Mouse (Mus musculus) spleen, adult 2 months (tissue): ENCODE results near the gene Gna14.

Experiments
- CTCF ChIP-seq: fragments of 200-500 bp; IDR thresholded peaks from 2 replicates; pipeline ENCODE4 v1.5.1; 2011; ENCODE audit warnings: mild to moderate bottlenecking, inconsistent platforms; ENCODE audit not compliant: insufficient read depth, insufficient read length, insufficient replicate concordance; ENCODE audit errors: extremely low read depth
- POLR2A ChIP-seq: fragments of 200-500 bp; IDR thresholded peaks from 2 replicates; pipeline ENCODE4 v1.6.1; 2011; ENCODE audit warnings: low read depth, low read length, inconsistent platforms

DNA sequence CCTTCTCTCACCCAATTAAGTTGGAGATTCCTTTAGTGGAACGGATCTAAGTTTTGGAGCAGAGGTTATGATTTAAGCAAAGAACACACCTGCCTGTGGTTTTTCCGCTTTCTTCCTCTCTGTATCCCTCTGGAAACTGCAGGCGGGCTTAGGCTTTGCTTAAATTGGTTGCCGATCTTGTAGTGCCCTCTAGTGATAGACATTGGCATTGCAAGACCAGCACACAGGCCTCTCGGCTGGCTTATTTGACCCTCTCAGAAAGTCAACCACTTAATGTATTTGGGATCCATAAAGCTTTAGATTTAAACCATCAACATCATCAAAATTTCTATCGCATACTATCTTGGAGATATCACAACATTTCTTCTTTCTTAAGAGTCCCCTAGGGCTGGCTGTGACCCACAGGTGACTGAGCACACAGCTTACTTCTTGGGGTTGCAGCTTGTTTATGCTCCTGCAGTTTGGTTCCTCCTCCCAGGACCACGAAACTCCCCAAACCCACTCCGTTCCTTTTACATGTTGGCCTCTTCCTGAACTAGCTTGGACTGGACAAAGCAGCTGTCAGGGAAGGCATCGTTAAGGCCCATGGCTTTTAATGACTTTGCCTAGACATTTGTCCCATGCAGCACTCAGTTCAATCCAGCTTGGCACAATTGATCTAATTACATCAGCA, 163.9 kb downstream of the Gna14 start:
- TF ChIP-seq CTCF: peak; percentile 81; the same call in 1 of the 2 replicates
- TF ChIP-seq POLR2A: no peak
